Mouse (Mus musculus) lung, adult 2 months (tissue): ENCODE measurements around the gene Dnajc5.
"Not testable (repeated sequence)": the region's sequence is repeated elsewhere in the genome, so short reads cannot be mapped to it uniquely, and the experiment has no call there.

ENCODE experiments used
- CTCF ChIP-seq: fragments of 200-500 bp; IDR thresholded peaks from 2 replicates; pipeline ENCODE4 v1.5.1; 2011; ENCODE audit warnings: mild to moderate bottlenecking, low read length, control low read depth; ENCODE audit not compliant: insufficient read depth
- POLR2A ChIP-seq: fragments of 200-500 bp; IDR thresholded peaks from 2 replicates; pipeline ENCODE4 v1.6.1; 2011; ENCODE audit warnings: low read depth, mild to moderate bottlenecking, control low read depth, low read length, borderline replicate concordance; ENCODE audit errors: extremely low read depth

DNA sequence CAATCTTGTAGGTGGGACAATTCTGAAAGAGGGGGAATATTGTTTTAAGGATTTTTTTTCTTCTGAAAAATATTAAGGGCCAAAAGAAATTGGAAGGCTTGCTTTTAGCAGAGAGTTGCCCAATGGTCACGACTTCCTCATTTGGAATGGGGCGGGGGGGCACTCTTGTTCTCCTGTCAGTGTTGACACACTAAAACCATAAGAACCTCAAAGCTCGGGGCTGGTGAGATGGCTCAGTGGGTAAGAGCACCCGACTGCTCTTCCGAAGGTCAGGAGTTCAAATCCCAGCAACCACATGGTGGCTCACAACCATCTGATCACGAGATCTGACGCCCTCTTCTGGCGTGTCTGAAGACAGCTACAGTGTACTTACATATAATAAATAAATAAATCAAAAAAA is 24.4 kb upstream of the Dnajc5 start:
- TF ChIP-seq POLR2A, CTCF: not testable (repeated sequence)
